Mouse (Mus musculus) small intestine, adult 10 weeks (tissue): ENCODE measurements around the gene Cst3. TPM values are rescaled to one million over a fixed set of nuclear protein-coding genes. Genes with fewer than 3 reads are reported as not detected.

Experiments
- polyA plus RNA-seq: library from polyadenylated mRNA; stranded (reverse); fragments of 350-450 nt; fragmentation: Illumina TruSeq; extraction: RNeasy Lipid Tissue Mini Kit (QIAGEN cat#74804); gene quantifications from one replicate; pipeline ENCODE4 v1.2.3, GENCODE M21; 2014; ENCODE audit warnings: low replicate concordance

Gene Cst3
- 4.9 TPM for polyA plus RNA-seq

GRCm38 (mm10) chr2:148875335-148875811, at the start of gene Cst3:
TSS of gene Cst3 (minus strand) at chr2:148875692.

GRCm38 (mm10) chr2:148864966-148865365, 10.5 kb downstream of the Cst3 start, which contains the start of gene 9230104L09Rik:
TSS of gene 9230104L09Rik (minus strand) at chr2:148865038.

GRCm38 (mm10) chr2:148834912-148835311, 40.6 kb downstream of the Cst3 start, which contains the start of gene Cst9:
TSS of gene Cst9 (plus strand) at chr2:148835147.

Other genes starting within 250 kb of the Cst3 start
- gene Nxt1, start 203.1 kb downstream of the Cst3 start, polyA plus RNA-seq, result 3.6 TPM
- gene Gzf1, start 194.7 kb downstream of the Cst3 start, polyA plus RNA-seq, result 35.3 TPM
- gene Napb, start 143.2 kb downstream of the Cst3 start, polyA plus RNA-seq, result 2.8 TPM
- gene Cstl1, start 125.3 kb downstream of the Cst3 start, polyA plus RNA-seq, result not detected
- gene Cst11, start 104.2 kb downstream of the Cst3 start, polyA plus RNA-seq, result not detected
- gene 8030411F24Rik, start 93.7 kb downstream of the Cst3 start, polyA plus RNA-seq, result not detected
- not detected for gene Cst12, start 86.3 kb downstream of the Cst3 start, polyA plus RNA-seq
- gene Cst8, start 76.9 kb downstream of the Cst3 start, polyA plus RNA-seq, result not detected
- not detected for gene Cst13, start 55.6 kb downstream of the Cst3 start, polyA plus RNA-seq
- gene Cst9, start 40.5 kb downstream of the Cst3 start, polyA plus RNA-seq, result not detected
- gene 9230104L09Rik, start 10.7 kb downstream of the Cst3 start, polyA plus RNA-seq, result not detected
- not detected for gene Gm1330, start 127.6 kb upstream of the Cst3 start, polyA plus RNA-seq
- not detected for gene Gm10750, start 141.5 kb upstream of the Cst3 start, polyA plus RNA-seq